Mouse (Mus musculus) brown adipose tissue, adult 24 weeks (tissue): ENCODE measurements around the gene Tmem54. TPM values are rescaled to one million over a fixed set of nuclear protein-coding genes. Genes with fewer than 3 reads are reported as not detected.
A peak's percentile ranks its signal among the peaks of the same experiment; 100 is the strongest.

Experiments
- H3K27ac ChIP-seq: fragments of 200-500 bp; replicated peaks from 2 replicates; pipeline ENCODE4 v1.5.1; 2012; ENCODE audit warnings: low read depth, mild to moderate bottlenecking, low read length
- H3K4me1 ChIP-seq: fragments of 200-500 bp; 2 replicates; pipeline ENCODE4 v1.6.1; 2012; ENCODE audit warnings: low read length, mixed read lengths; ENCODE audit not compliant: control insufficient read depth, insufficient read depth, insufficient read length
- H3K4me3 ChIP-seq: fragments of 200-500 bp; 2 replicates; pipeline ENCODE4 v1.5.1; 2012; ENCODE audit warnings: low read depth, mild to moderate bottlenecking, low read length, moderate library complexity; ENCODE audit not compliant: insufficient read depth
- polyA plus RNA-seq: library from polyadenylated mRNA; stranded (reverse); fragments of >200 nt; gene quantifications from 2 replicates; pipeline ENCODE4 v1.2.4, GENCODE M21; 2012; ENCODE audit not compliant: missing spikeins, insufficient read depth, insufficient read length

Tmem54 gene
- polyA plus RNA-seq = not detected in 2 replicates

- Histone ChIP-seq H3K4me1 (no peaks in the 10 kb centered on the region; the same call in 1 of the 2 replicates), H3K4me3 (no peak within 1 kb of the TSS), H3K27ac (no peak within 1 kb of the TSS)
Measured at GRCm38 (mm10) chr4:129105356-129105755, at the start of gene Tmem54. Tmem54 (plus strand) TSS chr4:129105548.

- H3K4me3 ChIP-seq = no peak overlapping the region
- H3K4me1 ChIP-seq = peaks cover 9% of the 10 kb centered on the region; the same call in 1 of the 2 replicates
- no peak overlapping the region for H3K27ac ChIP-seq
Measured at GRCm38 (mm10) chr4:129055562-129055961, 49.8 kb upstream of the Tmem54 start.

GRCm38 (mm10) chr4:129057533-129058206 lies 47.7 kb upstream of the Tmem54 start:
- H3K4me3 ChIP-seq = peak overlapping the region; percentile 96
- H3K4me1 ChIP-seq = peaks cover 11% of the 10 kb centered on the region; the same call in 1 of the 2 replicates
- H3K27ac ChIP-seq = peak overlapping the region; percentile 27; the same call in 1 of the 2 replicates

- peaks cover 11% of the 10 kb centered on the region; the same call in 1 of the 2 replicates for H3K4me1 ChIP-seq
- peak within 1 kb of the TSS; percentile 27 for H3K27ac ChIP-seq
- H3K4me3 ChIP-seq = peak within 1 kb of the TSS; percentile 96
Measured at GRCm38 (mm10) chr4:129058207-129059092, 46.9 kb upstream of the Tmem54 start, which contains the start of gene Rnf19b. Rnf19b (plus strand) TSS chr4:129058271.

GRCm38 (mm10) chr4:129059125-129059551 lies 46.2 kb upstream of the Tmem54 start:
- H3K4me3 ChIP-seq = peak overlapping the region; percentile 96
- peaks cover 11% of the 10 kb centered on the region; the same call in 1 of the 2 replicates for H3K4me1 ChIP-seq
- peak overlapping the region; percentile 20; the same call in 1 of the 2 replicates for H3K27ac ChIP-seq

- H3K27ac ChIP-seq = peak overlapping the region; percentile 58
- H3K4me3 ChIP-seq = peak overlapping the region; percentile 96
- H3K4me1 ChIP-seq = peaks cover 11% of the 10 kb centered on the region; the same call in 1 of the 2 replicates
Measured at GRCm38 (mm10) chr4:129059922-129060321, 45.4 kb upstream of the Tmem54 start.

- no peak overlapping the region for H3K4me3 ChIP-seq
- no peak overlapping the region for H3K27ac ChIP-seq
- peaks cover 11% of the 10 kb centered on the region; the same call in 1 of the 2 replicates for H3K4me1 ChIP-seq
Measured at GRCm38 (mm10) chr4:129061486-129061885, 43.9 kb upstream of the Tmem54 start.

- peaks cover 13% of the 10 kb centered on the region; the same call in 1 of the 2 replicates for H3K4me1 ChIP-seq
- no peak overlapping the region for H3K27ac ChIP-seq
- H3K4me3 ChIP-seq = no peak overlapping the region
Measured at GRCm38 (mm10) chr4:129062281-129063075, 42.9 kb upstream of the Tmem54 start.

GRCm38 (mm10) chr4:129065688-129066236 lies 39.6 kb upstream of the Tmem54 start:
- Histone ChIP-seq H3K4me3 (no peak overlapping the region), H3K4me1 (peaks cover 12% of the 10 kb centered on the region; the same call in 1 of the 2 replicates), H3K27ac (no peak overlapping the region)

GRCm38 (mm10) chr4:129067638-129068415 lies 37.5 kb upstream of the Tmem54 start:
- H3K4me3 ChIP-seq = no peak overlapping the region
- H3K4me1 ChIP-seq = peaks cover 7% of the 10 kb centered on the region; the same call in 1 of the 2 replicates
- no peak overlapping the region for H3K27ac ChIP-seq

- Histone ChIP-seq H3K27ac (no peak overlapping the region), H3K4me3 (no peak overlapping the region)
Measured at GRCm38 (mm10) chr4:129068848-129069247, 36.5 kb upstream of the Tmem54 start.

GRCm38 (mm10) chr4:129079126-129079525 lies 26.2 kb upstream of the Tmem54 start:
- Histone ChIP-seq H3K4me1 (no peaks in the 10 kb centered on the region), H3K27ac (no peak overlapping the region), H3K4me3 (no peak overlapping the region)

More at GRCm38 (mm10) chr4:129068848-129069247, 36.5 kb upstream of the Tmem54 start:
- peaks cover 7% of the 10 kb centered on the region; the same call in 1 of the 2 replicates for H3K4me1 ChIP-seq

- Histone ChIP-seq H3K27ac (no peak overlapping the region), H3K4me1 (no peaks in the 10 kb centered on the region), H3K4me3 (no peak overlapping the region)
Measured at GRCm38 (mm10) chr4:129081041-129081440, 24.3 kb upstream of the Tmem54 start.
